Mouse (Mus musculus) mouse embryonic stem cell (cell line): ENCODE results near the gene Zic1.

Experiments
- in situ Hi-C, 2 experiments: fragments of 300-500 bp; cut with MboI; formaldehyde crosslinking; loops; 1 replicate in 1 of 2; 3 replicates in 1 of 2; pipeline ENCODE4 v1.14.3; 2019 to 2020; ENCODE audit warnings: low sequenced_read_pairs in 2 of 2, low pct_unique_long_range_greater_than_20kb in 1 of 2, mixed read lengths in 1 of 2; ENCODE audit not compliant: unreplicated experiment in 1 of 2

Zic1 gene

DNA sequence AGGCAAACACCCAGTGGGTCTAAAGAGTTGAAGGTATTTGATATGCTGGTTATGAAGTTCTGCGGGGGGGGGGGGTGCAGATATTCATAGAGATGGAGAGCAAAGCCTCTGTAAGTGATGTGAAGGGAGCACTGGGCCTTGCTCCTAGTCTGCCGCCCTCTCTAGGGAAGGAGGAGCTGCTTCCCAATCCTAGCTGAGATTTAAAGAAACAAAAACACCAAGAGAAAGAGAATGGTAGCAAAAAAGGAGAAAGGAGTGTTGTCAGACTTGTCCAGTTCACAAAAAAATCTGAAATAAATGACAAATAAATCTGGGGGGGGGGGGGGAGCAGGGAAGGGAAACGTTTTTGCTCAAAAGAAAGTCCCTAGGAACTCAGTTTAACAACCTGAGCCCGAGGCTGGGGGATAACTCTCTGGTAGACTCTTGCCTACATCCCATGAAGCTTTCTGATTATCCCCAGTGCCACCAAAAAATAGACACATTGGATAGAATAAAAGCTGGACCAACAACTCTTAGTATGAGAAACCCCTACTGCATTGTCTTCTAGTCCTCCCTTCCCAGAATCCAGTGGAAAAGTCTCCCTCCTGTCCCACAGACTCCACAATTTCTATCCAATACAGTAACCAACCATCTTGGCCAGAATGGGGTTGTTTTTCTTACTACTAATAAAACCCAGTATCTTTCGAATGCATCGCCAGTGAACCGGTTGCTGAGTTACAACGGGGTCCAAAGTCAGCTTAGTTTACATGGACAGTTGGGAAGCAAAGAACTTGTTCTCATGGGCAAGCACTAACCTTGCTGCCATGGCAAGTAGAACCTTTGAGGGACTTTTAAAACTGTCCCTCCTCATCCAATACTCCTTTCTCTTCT, 20.2 kb upstream of the Zic1 start:
- in situ Hi-C loops: loop anchor here in 1 of 2 experiments (25.0 kb wide), 1 partner anchor 1473 kb away; the partner anchor contains the start of gene Rasgrf1

- in situ Hi-C loops: loop anchor here in 1 of 2 experiments (25.0 kb wide), 1 partner anchor 1473 kb away; the partner anchor contains the start of gene Rasgrf1
Measured at GRCm38 (mm10) chr9:91384693-91385560, 19.3 kb upstream of the Zic1 start.

- in situ Hi-C loops: loop anchor here in 1 of 2 experiments (25.0 kb wide), 1 partner anchor 1472 kb away; the partner anchor contains the start of gene Rasgrf1
Measured at GRCm38 (mm10) chr9:91384136-91384500, 18.5 kb upstream of the Zic1 start.

DNA sequence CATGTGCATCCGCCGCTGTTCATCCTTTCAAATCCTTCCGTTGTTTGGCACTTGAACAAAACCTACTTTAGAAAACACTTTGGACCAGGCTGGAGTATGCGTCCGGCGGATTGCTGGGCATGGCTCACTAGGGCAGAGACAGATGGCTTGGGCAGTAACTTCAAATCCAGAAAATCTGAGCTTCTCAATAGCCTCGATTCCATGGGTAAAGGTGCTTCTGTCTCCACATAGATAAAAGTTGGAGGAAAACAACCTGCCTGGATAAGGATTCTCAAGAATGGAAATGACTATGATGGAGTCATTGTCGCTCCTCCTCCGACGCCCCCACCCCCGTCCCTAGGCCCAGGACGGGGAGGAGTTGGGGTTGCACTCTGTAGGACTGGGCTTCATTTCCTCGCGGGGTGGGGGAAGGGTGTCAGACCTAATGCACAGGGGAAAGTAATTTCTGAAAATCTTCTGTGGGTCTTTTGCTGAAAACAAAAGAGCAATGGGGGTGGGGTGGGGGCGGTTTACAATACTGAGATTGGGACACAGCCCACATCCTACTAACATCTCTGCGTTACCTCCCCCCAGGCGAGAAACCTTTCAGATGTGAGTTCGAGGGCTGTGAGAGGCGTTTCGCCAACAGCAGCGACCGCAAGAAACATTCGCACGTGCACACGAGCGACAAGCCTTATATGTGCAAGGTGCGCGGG, 18.0 kb upstream of the Zic1 start:
- in situ Hi-C loops: loop anchor here in 1 of 2 experiments (25.0 kb wide), 1 partner anchor 1471 kb away; the partner anchor contains the start of gene Rasgrf1

GRCm38 (mm10) chr9:91382471-91383255, 17.1 kb upstream of the Zic1 start:
- in situ Hi-C loops: loop anchor here in 1 of 2 experiments (25.0 kb wide), 1 partner anchor 1470 kb away; the partner anchor contains the start of gene Rasgrf1

GRCm38 (mm10) chr9:91382111-91382379, 16.4 kb upstream of the Zic1 start:
- in situ Hi-C loops: loop anchor here in 1 of 2 experiments (25.0 kb wide), 1 partner anchor 1470 kb away; the partner anchor contains the start of gene Rasgrf1

DNA sequence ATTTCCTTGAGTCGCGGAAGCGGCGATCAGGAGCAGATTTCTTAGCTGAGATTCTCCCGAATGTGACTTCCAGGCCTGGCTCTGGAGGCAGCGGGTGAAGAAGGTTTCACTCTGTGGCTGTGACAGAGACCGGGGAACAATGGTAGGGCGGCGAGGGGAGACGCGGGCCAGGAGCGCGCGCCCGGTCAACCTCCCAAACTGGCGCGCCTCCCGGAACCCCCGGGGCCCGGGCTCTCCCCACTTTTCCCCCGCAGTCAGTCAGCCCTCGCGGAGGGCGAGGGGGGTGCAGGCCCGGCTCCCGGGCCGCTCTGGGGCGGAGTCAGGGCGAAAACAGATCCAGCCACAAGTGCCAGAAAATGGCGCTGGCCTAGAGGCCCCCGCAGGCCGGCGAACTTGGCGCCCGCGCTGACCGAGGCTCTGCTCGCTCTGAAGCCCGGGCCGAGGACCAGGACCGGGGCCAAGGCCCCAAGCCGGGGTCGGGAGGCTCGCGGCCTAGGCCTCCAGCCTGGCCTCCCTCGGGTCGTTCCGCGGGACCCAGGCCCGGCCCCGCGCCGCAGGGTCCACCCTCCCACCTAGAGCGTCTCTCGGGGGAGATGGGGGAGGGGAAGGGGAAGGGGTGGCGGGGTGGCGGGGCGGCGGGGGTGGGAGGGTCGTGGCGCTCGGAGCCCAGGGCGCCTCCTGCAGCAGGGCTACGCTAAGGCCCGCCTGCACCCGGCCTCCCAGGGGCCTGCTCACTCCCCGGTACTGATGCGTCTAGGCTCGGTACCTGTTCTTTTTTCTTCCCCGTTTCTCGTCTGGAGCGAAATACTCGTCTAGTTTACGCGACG, 15.9 kb upstream of the Zic1 start:
- in situ Hi-C loops: loop anchor here in 1 of 2 experiments (25.0 kb wide), 1 partner anchor 1469 kb away; the partner anchor contains the start of gene Rasgrf1

GRCm38 (mm10) chr9:91380458-91380914, 14.9 kb upstream of the Zic1 start:
- in situ Hi-C loops: loop anchor here in 1 of 2 experiments (25.0 kb wide), 1 partner anchor 1468 kb away; the partner anchor contains the start of gene Rasgrf1

GRCm38 (mm10) chr9:91379781-91380457, 14.3 kb upstream of the Zic1 start:
- in situ Hi-C loops: loop anchor here in 1 of 2 experiments (25.0 kb wide), 1 partner anchor 1468 kb away; the partner anchor contains the start of gene Rasgrf1

- in situ Hi-C loops: loop anchor here in 1 of 2 experiments (25.0 kb wide), 1 partner anchor 1467 kb away; the partner anchor contains the start of gene Rasgrf1
Measured at GRCm38 (mm10) chr9:91379300-91379635, 13.7 kb upstream of the Zic1 start.

DNA sequence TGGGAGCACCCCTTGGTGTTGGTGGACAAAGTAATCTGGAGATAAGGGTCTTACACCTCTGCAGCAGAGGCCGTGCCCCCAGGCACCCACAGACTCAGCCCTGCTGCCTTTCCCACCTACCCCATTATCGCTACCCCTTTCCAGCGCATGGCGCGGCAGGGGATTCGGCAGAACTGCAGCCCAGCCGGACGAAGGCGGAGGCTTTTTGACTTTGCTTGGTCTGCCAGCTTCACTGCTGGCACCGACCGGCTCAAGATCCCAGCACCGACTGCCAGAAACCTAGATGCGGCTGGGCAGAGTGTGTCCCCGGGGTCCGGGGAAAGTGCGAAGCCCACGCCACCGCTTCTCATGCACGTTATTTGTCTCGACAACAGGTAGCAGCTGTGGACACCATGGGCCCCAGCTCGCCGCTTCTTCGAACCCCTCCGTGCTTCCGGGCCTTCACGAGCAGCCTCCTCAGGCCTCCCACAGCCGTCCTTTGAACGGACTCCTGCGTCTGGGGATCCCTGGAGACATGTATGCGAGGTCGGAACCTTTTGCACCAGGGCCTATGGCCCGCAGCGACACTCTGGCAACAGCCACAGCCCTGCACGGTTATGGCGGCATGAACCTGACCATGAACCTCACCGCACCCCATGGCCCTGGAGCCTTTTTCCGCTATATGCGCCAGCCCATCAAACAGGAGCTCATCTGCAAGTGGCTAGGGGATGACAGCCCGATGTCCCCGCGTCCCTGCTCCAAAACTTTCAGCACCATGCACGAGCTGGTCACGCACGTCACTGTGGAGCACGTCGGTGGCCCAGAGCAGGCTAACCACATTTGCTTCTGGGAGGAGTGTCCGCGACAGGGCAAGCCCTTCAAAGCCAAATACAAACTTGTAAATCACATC, 13.0 kb upstream of the Zic1 start:
- in situ Hi-C loops: loop anchor here in 1 of 2 experiments (25.0 kb wide), 1 partner anchor 1466 kb away; the partner anchor contains the start of gene Rasgrf1

- in situ Hi-C loops: loop anchor here in 1 of 2 experiments (25.0 kb wide), 1 partner anchor 1466 kb away; the partner anchor contains the start of gene Rasgrf1
Measured at GRCm38 (mm10) chr9:91377873-91378150, 12.2 kb upstream of the Zic1 start.

GRCm38 (mm10) chr9:91377036-91377872, 11.6 kb upstream of the Zic1 start:
- in situ Hi-C loops: loop anchor here in 1 of 2 experiments (25.0 kb wide), 1 partner anchor 1465 kb away; the partner anchor contains the start of gene Rasgrf1

DNA sequence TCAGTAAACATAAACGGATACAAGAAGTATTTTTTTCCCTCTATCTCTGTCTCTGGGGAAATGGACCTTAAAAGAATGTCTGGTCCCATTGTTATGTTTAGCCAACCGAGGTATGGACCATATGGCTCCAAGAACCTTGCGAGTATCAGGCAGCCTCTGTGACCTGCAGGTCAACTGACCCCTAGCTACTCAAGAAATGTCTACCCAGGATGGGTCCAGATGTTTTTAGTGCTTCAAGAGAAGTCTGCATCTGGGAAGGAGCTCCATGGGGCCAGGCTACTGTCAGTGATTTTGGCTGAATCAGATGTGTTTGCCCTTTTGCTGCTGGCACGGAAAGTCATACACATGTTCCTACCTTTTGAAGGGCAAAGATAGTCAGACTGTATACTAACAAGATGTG, 9.1 kb upstream of the Zic1 start:
- in situ Hi-C loops: loop anchor here in 1 of 2 experiments (25.0 kb wide), 1 partner anchor 1462 kb away; the partner anchor contains the start of gene Rasgrf1
